Mouse (Mus musculus): Measurements from ENCODE around the gene Magoh. TPM values are rescaled to one million over a fixed set of nuclear protein-coding genes. Genes with fewer than 3 reads are reported as not detected.

The Magoh gene
- total RNA-seq, 2 experiments from 2014 or later = 241 to 344 TPM

DNA sequence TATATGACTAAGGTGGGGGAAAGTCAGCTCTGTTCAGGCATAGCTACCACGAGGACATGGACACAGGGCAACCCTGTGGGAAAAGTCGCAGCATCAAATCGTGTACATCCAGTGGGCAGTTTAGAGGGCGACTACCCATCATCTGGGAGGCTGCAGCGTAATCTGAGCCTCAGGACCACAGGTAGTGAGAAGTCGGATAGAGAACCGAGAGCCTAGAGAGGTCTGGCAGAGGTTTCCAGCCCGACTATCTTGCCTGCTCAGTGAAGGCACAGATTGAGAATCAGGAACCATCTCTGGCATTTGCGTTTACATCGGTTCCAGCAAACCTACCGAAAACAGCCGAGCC is 9.8 kb downstream of the Magoh start:
- no peak; the same call in 1 of the 2 replicates for ATAC-seq (replicated peaks; ENCODE audit: poor library complexity)

DNA sequence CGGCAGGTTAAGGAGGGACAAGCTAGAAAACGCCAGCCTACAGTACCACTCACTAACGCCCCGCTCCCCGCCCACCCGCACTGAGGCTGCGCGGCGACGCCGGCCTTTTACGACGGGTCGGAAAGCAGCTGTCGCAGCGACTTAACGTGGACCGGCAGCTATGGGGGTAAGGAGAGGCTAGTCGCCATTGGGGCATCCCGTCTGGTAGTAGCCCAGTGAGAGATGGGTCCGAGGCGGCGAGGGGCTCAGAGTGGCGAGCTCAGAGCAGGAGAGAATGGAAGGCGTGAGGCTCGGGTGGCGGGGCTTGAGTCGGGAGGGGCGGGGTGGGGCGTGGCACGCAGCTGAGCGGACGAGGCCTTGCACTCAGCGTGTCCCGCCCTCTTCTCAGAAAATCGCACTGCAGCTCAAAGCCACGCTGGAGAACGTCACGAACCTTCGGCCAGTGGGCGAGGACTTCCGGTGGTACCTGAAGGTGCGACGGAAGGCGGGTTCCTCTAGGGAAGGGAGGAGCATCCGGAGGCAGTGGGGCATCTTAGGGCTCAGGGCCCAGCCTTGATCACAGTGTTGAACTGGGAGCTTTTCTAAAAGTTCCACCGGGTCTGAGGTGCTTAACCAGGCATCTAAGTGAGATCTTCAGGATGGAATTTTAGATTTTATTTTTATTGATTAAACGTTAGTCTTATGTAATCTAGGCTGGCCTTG is 10.3 kb downstream of the Magoh start, which contains the start of gene 0610037L13Rik:
0610037L13Rik (plus strand) TSS at position 83 of the 702 bp plus-strand sequence.
- peak; percentile 96 for ATAC-seq (replicated peaks; ENCODE audit: poor library complexity)

DNA sequence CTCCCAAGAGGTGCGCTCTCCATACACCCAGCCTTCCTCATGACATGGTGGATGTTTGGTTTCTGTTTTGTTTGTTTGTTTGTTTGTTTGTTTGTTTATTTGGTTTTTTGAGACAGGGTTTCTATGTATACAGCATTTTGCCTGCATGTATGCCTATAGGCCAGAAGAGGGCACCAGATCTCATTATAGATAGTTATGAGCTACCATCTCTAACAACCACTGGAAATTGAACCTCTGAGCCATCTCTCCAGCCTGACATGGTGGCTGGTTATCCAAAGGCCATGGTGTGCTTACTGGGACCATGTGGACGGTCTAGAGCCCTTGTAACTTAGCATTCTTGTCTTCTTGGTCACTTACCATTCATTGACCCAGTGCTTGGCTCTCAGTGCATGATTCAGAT is 13.1 kb downstream of the Magoh start:
- no peak for ATAC-seq (replicated peaks; ENCODE audit: poor library complexity)

DNA sequence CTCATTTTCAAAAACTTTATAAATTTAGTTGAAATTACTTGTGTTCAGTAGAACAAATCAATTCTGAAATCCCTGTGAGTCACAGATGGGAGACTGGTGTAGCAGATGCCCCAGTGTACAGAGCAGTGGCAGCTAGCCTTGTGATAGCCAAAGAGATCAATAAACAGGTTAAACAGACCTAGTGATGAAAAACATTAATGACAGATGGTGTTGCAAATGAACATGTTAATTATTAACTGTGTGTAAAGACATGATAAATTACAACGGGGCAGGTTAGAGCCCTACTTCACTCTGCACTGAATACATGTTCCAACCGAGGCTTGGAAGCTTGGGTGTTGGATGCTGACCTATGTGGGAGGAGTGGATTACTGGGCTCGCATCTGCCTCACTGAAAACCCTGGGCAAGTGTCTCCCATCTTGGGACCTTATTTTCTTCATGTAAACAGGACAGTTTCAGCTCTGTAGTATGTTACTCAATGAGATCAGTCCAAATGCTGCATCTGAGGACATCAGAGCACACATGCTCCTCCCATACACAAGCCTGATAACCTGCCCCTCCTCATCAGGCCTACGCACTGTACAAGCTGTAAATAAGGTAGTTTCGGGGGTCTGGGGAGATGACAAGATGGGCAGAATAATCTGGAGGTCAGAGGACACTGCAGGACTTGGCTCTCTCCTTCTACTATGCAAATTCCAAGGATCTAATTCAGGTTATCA is 19.8 kb downstream of the Magoh start:
- no peak for ATAC-seq (replicated peaks; ENCODE audit: poor library complexity)

DNA sequence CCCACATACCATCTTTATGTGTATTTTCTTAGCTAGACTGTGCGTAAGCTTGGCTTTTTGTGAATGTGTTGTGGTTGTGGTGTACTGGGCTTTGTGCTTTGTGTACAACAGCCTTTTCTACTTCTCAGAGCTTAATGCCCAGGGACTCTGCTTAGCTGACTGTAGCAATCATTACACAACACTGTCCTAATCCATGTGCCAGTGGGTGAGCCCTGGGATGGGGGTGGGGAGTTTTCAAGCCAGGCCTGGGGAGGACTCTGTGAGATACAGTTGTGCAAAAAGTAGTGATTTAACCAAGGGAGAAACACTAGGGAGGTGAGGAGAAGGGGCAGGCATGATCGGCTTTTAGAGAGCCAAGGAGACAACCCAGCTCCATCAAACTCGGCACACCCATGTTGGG is 20.7 kb downstream of the Magoh start:
- ATAC-seq (replicated peaks; ENCODE audit: poor library complexity) = no peak

DNA sequence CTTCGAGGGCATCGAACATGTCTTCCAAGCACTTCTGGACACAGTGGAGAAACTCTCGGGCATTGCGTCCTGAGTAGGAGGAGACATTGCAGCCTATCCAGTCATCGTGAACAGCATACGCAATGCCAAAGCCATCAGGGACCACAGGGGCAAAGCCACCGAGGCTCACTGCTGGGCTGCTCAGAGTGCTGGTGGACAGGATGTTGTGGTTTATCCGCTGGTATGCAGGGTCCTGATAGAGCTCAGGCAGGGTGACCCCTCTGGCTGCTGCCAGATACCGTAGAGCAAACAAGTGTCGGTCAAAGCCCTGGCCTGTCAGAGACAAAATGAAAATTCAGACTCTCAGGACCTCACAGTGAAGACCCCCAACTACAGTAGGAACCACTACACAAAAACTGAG is 24.7 kb downstream of the Magoh start:
- no peak for ATAC-seq (replicated peaks; ENCODE audit: poor library complexity)

DNA sequence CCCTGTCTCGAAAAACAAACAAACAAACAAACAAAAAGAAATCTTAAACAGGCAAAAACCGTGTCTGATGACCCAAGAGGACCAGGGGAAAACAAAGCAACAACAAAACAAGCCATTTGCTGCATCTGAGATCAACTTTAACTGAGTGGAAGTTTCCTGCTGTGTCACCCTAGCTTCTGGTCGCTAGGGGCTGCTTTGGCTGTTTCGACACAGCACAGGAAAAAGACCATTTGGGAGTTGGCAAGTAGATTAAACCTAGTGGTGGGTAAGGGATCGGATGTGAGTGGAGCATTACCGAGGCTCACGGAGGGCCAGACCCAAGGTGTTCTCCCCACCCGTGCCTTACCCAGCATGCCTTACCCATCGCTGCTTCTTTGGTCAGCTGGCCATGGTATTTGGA is 27.0 kb downstream of the Magoh start:
- no peak for ATAC-seq (replicated peaks; ENCODE audit: poor library complexity)

DNA sequence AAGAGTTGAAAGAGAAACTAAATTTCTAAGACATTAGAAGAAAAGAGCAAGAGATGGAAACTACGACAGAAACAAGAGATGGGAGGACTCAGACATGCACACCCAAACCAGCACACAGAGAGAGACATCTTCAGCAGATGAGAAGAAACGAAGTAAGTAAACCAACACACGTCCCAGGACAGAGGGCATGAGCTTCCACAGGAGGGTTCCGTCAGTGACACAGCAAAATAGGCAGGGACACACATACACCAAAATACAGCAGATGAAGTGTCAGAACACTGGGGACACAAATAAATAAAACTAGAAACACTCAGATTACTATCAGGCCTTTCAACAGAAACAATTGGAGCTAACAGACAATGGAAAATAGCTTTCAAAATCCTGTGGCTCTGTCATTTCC is 30.5 kb downstream of the Magoh start:
- no peak for ATAC-seq (replicated peaks; ENCODE audit: poor library complexity)

DNA sequence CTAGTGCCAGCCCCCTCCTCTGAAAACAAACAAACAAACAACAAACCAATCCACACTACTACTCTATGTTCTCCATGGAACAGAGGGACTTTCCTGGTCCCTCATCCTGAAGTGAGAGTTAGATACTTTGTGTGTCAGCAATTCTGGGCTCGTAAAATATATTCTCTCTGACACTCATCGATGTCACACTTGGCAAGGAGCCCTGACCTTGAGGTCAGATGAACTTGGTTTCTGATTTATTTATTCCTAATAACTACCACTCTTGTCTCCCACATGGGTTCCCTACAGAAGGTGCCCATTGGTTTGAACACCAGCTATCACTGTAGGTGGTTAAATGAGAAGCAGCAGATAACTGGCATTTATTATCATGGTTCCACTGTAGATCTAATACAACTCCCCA is 40.8 kb downstream of the Magoh start:
- no peak for ATAC-seq (replicated peaks; ENCODE audit: poor library complexity)

DNA sequence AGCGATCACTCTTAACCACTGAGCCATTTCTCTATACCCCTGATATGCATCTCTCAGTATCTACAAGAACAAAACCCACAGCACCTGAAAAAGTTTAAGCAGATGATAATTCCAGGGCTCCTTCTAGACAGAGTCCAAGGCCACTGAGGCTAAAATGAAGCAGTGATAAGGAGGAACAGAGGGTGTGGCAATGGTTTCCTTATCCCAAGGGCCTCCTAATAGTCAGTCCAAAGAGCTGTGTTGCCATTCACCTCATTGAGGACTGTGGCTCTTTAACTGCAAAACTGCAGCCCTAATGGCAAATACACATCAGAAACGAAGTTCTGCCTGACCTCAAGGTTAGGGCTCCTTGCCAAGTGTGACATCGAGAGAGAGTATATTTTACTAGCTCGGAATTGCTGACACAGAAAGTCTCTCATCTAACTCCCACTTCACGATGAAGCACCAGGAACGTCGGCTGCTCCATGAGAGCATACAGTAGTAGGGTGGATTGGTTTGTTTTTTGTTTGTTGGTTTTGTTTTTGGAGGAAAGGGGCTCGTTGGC is 41.7 kb downstream of the Magoh start:
- ATAC-seq (replicated peaks; ENCODE audit: poor library complexity) = peak; percentile 19; the same call in 1 of the 2 replicates

DNA sequence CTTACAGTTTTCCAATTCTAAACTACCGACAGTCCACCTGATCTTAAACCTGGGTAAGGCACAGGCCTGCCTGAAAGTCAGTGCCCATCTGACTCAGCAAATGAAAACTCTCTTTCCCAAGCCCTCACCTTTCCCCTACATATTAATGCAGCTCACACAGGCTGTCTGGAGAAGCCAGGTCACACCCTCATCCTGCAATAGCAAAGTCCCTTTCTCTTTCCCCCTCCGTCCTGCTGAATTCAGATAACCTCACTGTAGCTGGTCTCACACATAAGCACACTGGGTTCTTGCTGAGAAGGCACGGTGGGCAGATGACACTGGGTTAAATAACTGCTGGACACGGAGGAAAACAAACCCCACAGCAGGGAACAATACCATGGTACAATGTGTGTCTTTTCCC is 42.4 kb downstream of the Magoh start:
- no peak for ATAC-seq (replicated peaks; ENCODE audit: poor library complexity)

DNA sequence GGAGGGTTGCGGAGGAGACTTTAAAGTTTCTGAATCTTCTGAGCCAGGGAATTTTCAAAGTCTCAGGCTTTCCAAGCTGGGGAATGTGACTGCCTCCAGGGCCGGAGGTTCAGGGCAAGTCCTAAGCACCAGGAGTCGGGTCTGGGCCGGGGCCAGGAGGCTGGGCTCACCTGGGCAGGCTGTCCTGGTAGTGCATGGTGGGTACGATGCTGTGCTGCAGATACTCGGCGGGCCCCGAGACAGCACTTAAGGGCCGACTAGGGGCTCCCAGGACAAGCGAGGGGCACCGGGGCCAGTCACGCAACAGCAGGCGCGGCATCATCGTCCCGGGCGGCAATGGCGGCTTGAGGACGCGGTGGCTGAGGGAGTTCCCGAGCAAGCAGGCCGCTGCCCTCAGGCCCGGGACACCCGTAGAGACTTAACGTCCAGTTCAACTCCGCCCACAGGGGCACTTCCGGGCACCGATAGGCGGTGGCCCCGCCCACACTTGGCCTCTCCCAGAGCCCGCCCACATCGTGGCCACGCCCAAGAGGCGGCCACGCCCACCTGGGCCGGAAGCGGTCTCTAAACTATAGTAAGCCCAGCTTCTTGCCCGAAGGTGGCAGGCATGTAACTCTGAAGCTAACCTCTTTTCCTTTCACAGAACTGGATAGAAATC is 43.7 kb downstream of the Magoh start, which contains the start of gene Cpt2:
Cpt2 (minus strand) TSS at position 466 of the 658 bp plus-strand sequence.
- ATAC-seq (replicated peaks; ENCODE audit: poor library complexity) = peak; percentile 94

DNA sequence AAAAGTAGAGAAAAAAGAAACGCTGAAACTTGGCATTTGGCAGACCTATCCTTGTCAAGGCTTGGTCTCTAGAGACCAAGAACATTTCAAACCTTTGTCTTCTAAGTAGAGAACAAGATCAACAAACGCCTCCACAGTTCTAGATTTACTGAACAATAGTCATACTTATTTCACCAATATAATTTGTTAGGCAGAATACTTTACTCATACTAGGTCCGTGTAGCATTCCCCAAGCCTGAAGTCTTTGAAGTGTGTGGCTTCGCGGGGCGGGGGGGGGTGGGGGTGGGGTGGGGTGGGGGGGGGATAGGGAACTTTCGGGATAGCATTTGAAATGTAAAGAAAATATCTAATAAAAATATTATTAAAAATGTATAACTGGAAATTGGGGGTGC is 44.2 kb downstream of the Magoh start:
- no peak for ATAC-seq (replicated peaks; ENCODE audit: poor library complexity)

DNA sequence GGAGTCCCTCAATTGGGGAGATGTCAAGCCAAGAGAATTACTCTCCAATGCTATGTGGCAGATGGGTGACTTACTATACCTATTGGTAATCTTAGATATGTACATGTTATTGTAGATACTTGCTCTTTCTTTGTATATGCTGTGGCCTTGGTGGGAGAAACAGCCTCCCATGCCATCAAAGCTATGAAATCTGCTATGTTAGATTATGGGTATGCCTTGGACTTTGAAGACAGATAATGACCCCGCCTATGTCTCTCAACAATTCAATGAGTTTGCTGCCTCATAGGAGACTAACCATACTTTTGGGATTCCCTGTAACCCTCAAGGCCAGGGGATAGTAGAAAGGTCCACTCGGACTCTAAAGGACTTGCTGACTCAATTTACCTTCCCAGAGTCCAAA is 48.7 kb downstream of the Magoh start:
- ATAC-seq (replicated peaks; ENCODE audit: poor library complexity) = 0 out of 2 replicates have a peak, but pooled peaks have one; percentile 15

DNA sequence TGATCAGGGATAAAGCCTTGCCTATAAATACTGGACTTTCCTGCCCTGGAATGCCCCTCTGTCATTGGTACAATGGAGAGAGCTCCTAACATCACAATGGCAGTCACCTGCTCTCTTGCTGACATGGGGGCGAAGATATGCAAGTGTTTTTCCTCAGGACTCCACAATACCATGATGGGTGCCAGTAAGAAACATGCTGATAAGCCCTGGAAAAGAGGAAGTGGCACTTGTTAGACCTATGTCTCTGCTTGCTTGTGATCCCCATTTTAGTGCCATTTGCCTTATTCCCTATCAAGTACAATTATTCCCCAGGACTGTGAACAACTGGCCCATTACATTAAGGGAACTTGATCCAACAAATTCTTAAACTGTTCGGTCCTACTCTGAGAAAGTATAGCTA is 49.2 kb downstream of the Magoh start:
- peak; percentile 47 for ATAC-seq (replicated peaks; ENCODE audit: poor library complexity)

DNA sequence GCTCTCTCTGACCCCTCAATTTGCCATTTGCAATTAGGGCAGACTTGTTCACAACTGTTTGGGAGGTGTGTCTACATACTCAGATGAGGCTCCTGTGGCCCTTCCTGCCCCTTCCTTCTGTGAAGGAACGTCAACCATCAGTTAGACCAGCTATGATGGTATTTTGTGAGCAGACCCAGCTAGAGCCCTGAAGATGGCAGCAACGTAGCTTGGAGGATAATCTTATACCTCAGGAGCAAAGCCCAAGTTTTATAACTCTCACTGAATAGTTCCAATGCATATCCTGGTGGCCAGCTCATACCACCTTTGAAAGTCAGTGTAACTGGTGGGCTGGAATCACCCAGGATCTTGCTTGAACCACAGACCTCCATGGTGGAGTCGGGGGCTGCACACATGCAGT is 51.9 kb downstream of the Magoh start:
- ATAC-seq (replicated peaks; ENCODE audit: poor library complexity) = no peak

DNA sequence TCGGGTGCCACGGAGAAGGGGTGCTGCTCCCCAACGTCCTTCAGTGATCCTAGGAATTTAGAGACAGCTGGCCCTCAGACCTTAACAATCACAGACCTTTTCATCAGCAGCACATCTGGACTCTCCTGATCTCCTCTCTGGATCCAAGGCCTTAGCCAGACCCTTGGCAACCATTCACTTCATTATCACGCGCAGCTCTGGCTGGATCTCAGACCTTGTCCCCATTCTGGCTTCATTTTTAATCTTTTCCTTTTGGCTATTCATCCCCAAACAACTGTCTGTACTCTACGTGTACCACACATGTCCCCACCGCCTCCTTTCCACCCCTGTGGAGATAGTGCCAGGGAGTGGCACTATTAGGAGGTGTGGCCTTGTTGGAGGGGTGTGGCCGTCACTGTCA is 53.7 kb downstream of the Magoh start:
- ATAC-seq (replicated peaks; ENCODE audit: poor library complexity) = no peak

DNA sequence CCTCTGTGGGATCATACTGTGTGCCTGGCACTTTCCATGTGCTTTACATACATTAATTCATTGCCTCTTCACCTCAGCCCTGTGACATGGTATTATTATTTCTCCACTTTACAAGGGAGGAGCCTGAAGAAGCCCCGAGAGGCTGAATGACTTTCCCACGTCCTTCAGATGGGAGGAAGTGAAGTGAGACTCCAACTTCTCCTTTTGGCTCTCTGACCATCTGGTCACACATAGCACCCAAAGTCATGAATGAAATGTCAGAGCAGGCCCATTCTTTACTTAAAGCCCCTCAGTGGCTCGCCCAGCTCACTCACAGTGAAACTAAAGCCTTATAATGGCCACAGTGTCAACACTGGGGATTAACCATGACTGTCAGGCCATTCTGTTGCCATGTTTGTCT is 55.7 kb downstream of the Magoh start:
- ATAC-seq (replicated peaks; ENCODE audit: poor library complexity) = peak; percentile 76

All from megakaryocyte progenitor cell, adult 5-6 weeks (primary cell).